Mouse (Mus musculus) forebrain, embryonic 14.5 days (tissue): ENCODE results near the gene Taar8b. TPM values are rescaled to one million over a fixed set of nuclear protein-coding genes. Genes with fewer than 3 reads are reported as not detected.
"Not testable (repeated sequence)": the region's sequence is repeated elsewhere in the genome, so short reads cannot be mapped to it uniquely, and the experiment has no call there.

ENCODE experiments used
- ATAC-seq: fragments of 200-750 bp; cut with Nextera tagmentation; 2 replicates; pipeline ENCODE4 v1.8.0; 2017; ENCODE audit warnings: mild to moderate bottlenecking, moderate library complexity
- DNase-seq: peaks from one replicate; pipeline ENCODE4 v3.0.0-alpha.2; 2015; ENCODE audit warnings: low spot score
- H3K27ac ChIP-seq: fragments of 300-500 bp; sonication (generic); 2 replicates; pipeline ENCODE4 v1.5.1; 2014; ENCODE audit warnings: low read depth, mild to moderate bottlenecking, control low read depth, low read length, moderate library complexity
- H3K27me3 ChIP-seq: fragments of 300-500 bp; sonication (generic); replicated peaks from 2 replicates; pipeline ENCODE4 v1.6.1; 2014; ENCODE audit warnings: low read length, control low read depth, mixed read lengths; ENCODE audit not compliant: control insufficient read depth, insufficient read depth
- H3K36me3 ChIP-seq: fragments of 300-500 bp; sonication (generic); 2 replicates; pipeline ENCODE4 v1.6.1; 2014; ENCODE audit warnings: low read length, control low read depth; ENCODE audit not compliant: control insufficient read depth, insufficient read depth
- H3K4me1 ChIP-seq: fragments of 300-500 bp; sonication (generic); 2 replicates; pipeline ENCODE4 v1.6.1; 2014; ENCODE audit warnings: antibody characterized with exemption, low read length, control low read depth; ENCODE audit not compliant: control insufficient read depth, insufficient read depth
- H3K4me2 ChIP-seq: fragments of 300-500 bp; sonication (generic); 2 replicates; pipeline ENCODE4 v1.6.1; 2014; ENCODE audit warnings: mild to moderate bottlenecking, control low read depth, low read length
- H3K4me3 ChIP-seq: fragments of 300-500 bp; sonication (generic); 2 replicates; pipeline ENCODE4 v1.5.1; 2014; ENCODE audit warnings: low read depth, low read length, control low read depth
- H3K9ac ChIP-seq: fragments of 300-500 bp; sonication (generic); 2 replicates; pipeline ENCODE4 v1.6.1; 2014; ENCODE audit warnings: mild to moderate bottlenecking, low read length, control low read depth, moderate library complexity
- H3K9me3 ChIP-seq: fragments of 300-500 bp; sonication (generic); replicated peaks from 2 replicates; pipeline ENCODE4 v1.6.1; 2016; ENCODE audit warnings: low read length, control low read depth, mixed read lengths; ENCODE audit not compliant: control insufficient read depth
- WGBS: fragments of 180-500 bp; shearing (Covaris S2); extraction: QIAGEN DNeasy Blood & Tissue Kit; methylation state at CpG from one replicate; pipeline ENCODE4 v1.1.7; 2014; 5-methylcytosine and 5-hydroxymethylcytosine counted together
- polyA plus RNA-seq: library from polyadenylated mRNA; unstranded; fragments of >200 nt; fragmentation: Nextera tagmentation; extraction: Ambion mirVana; gene quantifications from 2 replicates; pipeline ENCODE4 v1.2.1, GENCODE M21; 2014

Taar8b gene
- polyA plus RNA-seq, 1 experiment from 2014 or later = not detected

DNA sequence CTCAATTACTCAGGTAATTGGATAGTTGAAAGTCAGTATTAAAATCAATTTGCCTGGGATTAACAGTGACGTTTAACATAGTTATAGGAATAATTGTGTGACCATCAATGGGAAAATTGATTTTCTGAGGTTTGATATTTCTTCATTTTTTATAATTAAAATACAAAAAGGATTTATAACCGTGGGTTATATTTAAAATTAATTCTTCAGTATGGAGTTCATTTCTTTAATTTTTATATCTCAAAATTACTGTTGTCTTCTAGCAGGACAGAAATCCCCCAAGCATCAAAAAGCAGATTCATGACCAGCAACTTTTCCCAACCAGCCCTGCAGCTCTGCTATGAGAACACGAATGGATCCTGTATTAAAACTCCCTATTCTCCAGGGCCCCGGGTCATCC, 15.9 kb downstream of the Taar8b start, which contains the start of gene Taar8a:
TSS of gene Taar8a (plus strand) at position 301 of the 400 bp plus-strand sequence.
- H3K4me2 ChIP-seq, H3K9ac ChIP-seq, H3K27ac ChIP-seq, ATAC-seq, H3K27me3 ChIP-seq, DNase-seq, H3K36me3 ChIP-seq, H3K9me3 ChIP-seq, H3K4me3 ChIP-seq, H3K4me1 ChIP-seq: not testable (repeated sequence)
- WGBS = 82% methylated on average over 2 of the region's 4 CpGs

DNA sequence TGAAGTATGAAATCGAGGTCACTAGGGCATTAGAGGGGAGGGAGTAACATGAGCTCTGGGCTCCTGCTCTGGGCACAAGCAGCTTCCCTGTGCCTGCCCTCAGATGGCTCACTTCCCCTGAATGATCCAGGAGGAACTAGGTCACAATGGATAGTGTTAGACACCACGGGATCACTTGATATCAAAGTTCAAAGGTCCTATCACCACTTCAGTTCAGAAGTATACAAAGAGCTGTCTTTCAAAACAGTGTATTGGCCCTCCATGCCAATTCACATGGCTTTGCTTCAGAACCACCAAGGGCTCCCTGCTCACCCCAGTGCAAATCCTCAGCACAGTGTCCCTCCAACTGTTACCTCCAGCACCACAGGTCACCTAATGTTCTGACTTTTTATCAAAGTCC, 17.3 kb downstream of the Taar8b start:
- H3K9me3 ChIP-seq, DNase-seq, H3K27me3 ChIP-seq, H3K4me1 ChIP-seq, H3K4me2 ChIP-seq, H3K4me3 ChIP-seq, H3K36me3 ChIP-seq, H3K27ac ChIP-seq, H3K9ac ChIP-seq, ATAC-seq: not testable (repeated sequence)
- 56% methylated on average over 2 of the region's 2 CpGs for WGBS

GRCm38 (mm10) chr10:24058986-24059385, 33.1 kb downstream of the Taar8b start:
- no peaks in the 10 kb centered on the region for H3K9me3 ChIP-seq
- 80% methylated on average over 3 of the region's 3 CpGs for WGBS
- ATAC-seq (no peak), DNase-seq (no peak)
- H3K9ac ChIP-seq = no peak overlapping the region
- H3K4me2 ChIP-seq = no peak overlapping the region
- no peaks in the 10 kb centered on the region for H3K4me1 ChIP-seq
- H3K4me3 ChIP-seq = no peak overlapping the region
- no peak overlapping the region for H3K27ac ChIP-seq
- no peaks in the 10 kb centered on the region for H3K27me3 ChIP-seq
- no peaks in the 10 kb centered on the region for H3K36me3 ChIP-seq

GRCm38 (mm10) chr10:24052039-24052438, 40.1 kb downstream of the Taar8b start:
- Histone ChIP-seq H3K4me3 (no peak overlapping the region), H3K36me3 (no peaks in the 10 kb centered on the region), H3K27ac (no peak overlapping the region), H3K4me1 (no peaks in the 10 kb centered on the region), H3K27me3 (no peaks in the 10 kb centered on the region), H3K9ac (no peak overlapping the region), H3K4me2 (no peak overlapping the region), H3K9me3 (no peaks in the 10 kb centered on the region)
- DNase-seq (no peak), ATAC-seq (no peak)
- 73% methylated on average over 5 of the region's 5 CpGs for WGBS

DNA sequence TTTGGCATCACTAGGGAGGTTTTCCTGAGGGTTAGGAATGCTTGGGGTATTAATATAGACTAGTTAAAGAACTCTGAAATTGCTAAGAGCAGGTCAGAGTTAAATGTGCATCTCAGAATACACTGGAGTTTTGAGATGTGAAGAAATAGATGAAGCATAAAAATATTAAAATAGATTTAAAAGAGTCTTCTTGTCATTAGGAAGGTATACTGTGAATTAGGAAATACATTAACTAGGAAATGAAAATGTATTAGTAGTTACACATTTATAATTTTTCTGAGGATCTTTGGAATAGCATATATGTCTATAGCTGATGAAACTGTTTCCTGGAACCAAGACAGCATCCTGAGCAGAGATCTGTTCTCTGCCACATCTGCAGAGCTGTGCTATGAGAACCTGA, 42.9 kb downstream of the Taar8b start, which contains the start of gene Taar7f:
TSS of gene Taar7f (plus strand) at position 301 of the 400 bp plus-strand sequence.
- H3K27me3 ChIP-seq = no peaks in the 10 kb centered on the region
- ATAC-seq (no peak), DNase-seq (no peak)
- no peaks in the 10 kb centered on the region for H3K36me3 ChIP-seq
- H3K9ac ChIP-seq = no peak within 1 kb of the TSS
- H3K4me1 ChIP-seq = no peaks in the 10 kb centered on the region
- H3K9me3 ChIP-seq = no peaks in the 10 kb centered on the region
- no peak within 1 kb of the TSS for H3K27ac ChIP-seq
- no peak within 1 kb of the TSS for H3K4me2 ChIP-seq
- no peak within 1 kb of the TSS for H3K4me3 ChIP-seq

Other genes with a start within 250 kb of the Taar8b start
- gene Vnn3, start 240.8 kb downstream of the Taar8b start, polyA plus RNA-seq = 0.11 TPM in 1 of 2 replicates, not detected in the other
- gene Vnn1, start 197.6 kb downstream of the Taar8b start, polyA plus RNA-seq = 0.23 and 0.54 TPM in 2 replicates
- not detected in 2 replicates for gene Taar1, start 171.9 kb downstream of the Taar8b start, polyA plus RNA-seq
- gene Taar2, start 153.7 kb downstream of the Taar8b start, polyA plus RNA-seq = not detected in 2 replicates
- gene Taar3, start 142.7 kb downstream of the Taar8b start, polyA plus RNA-seq = not detected in 2 replicates
- gene Taar4, start 131.8 kb downstream of the Taar8b start, polyA plus RNA-seq = 0.28 TPM in 1 of 2 replicates, not detected in the other
- gene Taar5, start 121.6 kb downstream of the Taar8b start, polyA plus RNA-seq = not detected in 2 replicates
- not detected in 2 replicates for gene Taar6, start 106.6 kb downstream of the Taar8b start, polyA plus RNA-seq
- not detected in 2 replicates for gene Taar7a, start 98.8 kb downstream of the Taar8b start, polyA plus RNA-seq
- gene Taar7b, start 92.4 kb downstream of the Taar8b start, polyA plus RNA-seq = not detected in 2 replicates
- gene Taar7d, start 65.1 kb downstream of the Taar8b start, polyA plus RNA-seq = not detected in 2 replicates
- gene Taar7e, start 54.7 kb downstream of the Taar8b start, polyA plus RNA-seq = not detected in 2 replicates
- gene Taar7f, start 42.8 kb downstream of the Taar8b start, polyA plus RNA-seq = not detected in 2 replicates
- not detected in 2 replicates for gene Taar8a, start 15.8 kb downstream of the Taar8b start, polyA plus RNA-seq
- gene Taar8c, start 9.6 kb upstream of the Taar8b start, polyA plus RNA-seq = not detected in 2 replicates
- not detected in 2 replicates for gene Taar9, start 17.2 kb upstream of the Taar8b start, polyA plus RNA-seq
- gene Stx7, start 57.0 kb upstream of the Taar8b start, polyA plus RNA-seq = 275 and 313 TPM in 2 replicates
- 1.7 and 2.1 TPM in 2 replicates for gene Moxd1, start 131.2 kb upstream of the Taar8b start, polyA plus RNA-seq